Mouse (Mus musculus): ENCODE measurements at regions not wholly inside any gene's neighbourhood (a gene's known extent, or its start where the extent isn't known, plus 50 kb on each side); places are given as distances from the start of the nearest gene placed in this dataset.

DNA sequence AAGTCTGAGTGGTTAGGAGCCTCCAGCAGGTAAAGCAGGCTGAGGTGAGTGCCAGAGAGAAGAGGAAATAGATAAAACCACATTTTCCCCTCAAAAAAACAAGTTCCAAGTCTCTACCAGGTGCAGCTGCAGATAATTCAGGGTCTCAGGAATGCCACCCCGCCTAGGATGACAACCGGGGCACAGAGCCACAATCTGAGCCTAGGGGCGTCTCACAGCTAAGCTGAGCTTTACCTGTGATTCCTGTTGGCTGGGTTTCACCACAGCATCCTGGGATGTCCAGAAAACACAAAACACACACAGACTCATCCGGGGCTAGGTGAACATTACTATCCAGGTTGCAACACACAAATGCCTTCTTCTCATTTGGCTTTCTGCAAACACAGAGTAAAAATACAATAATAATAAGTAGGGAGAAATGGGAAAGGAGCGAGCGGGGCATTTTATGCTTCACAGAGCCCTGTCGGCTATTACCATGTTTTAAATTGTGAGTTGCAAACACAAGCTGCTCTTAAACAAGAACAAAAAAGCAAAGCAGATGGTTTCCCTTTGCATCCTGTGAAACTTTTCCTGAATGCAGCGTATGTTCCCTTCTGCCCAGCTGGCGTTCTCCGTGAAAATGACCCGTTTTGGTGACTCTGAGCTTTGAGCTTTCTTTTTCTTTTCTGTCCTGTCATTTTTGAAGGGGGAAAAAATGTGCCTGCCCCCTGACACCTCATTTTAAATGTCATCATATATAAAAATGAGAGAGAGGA is 330.3 kb downstream of the Cbln4 start:
- no peaks in the 10 kb centered on the region for H3K79me2 ChIP-seq (ENCODE audit: control insufficient read depth, insufficient read depth)
- H3K4me3 ChIP-seq = no peak overlapping the region
- TF ChIP-seq MYOD1 (IDR thresholded peaks at IDR 0.05; ENCODE audit: control insufficient read depth in 1 of 3, insufficient read length in 2 of 3, low read depth in 2 of 3) = no peak
- no peak for TF ChIP-seq MAX (IDR thresholded peaks at IDR 0.05; ENCODE audit: low read depth)
- no peak for TF ChIP-seq POLR2AphosphoS2 (IDR thresholded peaks at IDR 0.05; ENCODE audit: insufficient read length, low read depth)
- no peak for TF ChIP-seq E2F4 (IDR thresholded peaks at IDR 0.05; ENCODE audit: insufficient read depth)
- no peak for TF ChIP-seq TCF12 (IDR thresholded peaks at IDR 0.05; ENCODE audit: insufficient read depth, poor library complexity, severe bottlenecking)
- TF ChIP-seq TCF3 (IDR thresholded peaks at IDR 0.05; ENCODE audit: insufficient read length, low read depth) = no peak
- TF ChIP-seq REST (IDR thresholded peaks at IDR 0.05; ENCODE audit: insufficient read depth, insufficient read length) = no peak
- no peak for TF ChIP-seq POLR2A (IDR thresholded peaks at IDR 0.05; ENCODE audit: insufficient read length, low read depth)
- no peak for TF ChIP-seq USF1 (IDR thresholded peaks at IDR 0.05; ENCODE audit: low read depth)
- no peak for TF ChIP-seq CEBPB (IDR thresholded peaks at IDR 0.05; ENCODE audit: insufficient read depth, poor library complexity, severe bottlenecking)
- no peak for TF ChIP-seq SRF (IDR thresholded peaks at IDR 0.05; ENCODE audit: control insufficient read depth, insufficient read length, low read depth)
- no peak for TF ChIP-seq MYOG (IDR thresholded peaks at IDR 0.05; ENCODE audit: control insufficient read depth in 1 of 3, insufficient read depth in 1 of 3, insufficient read length in 2 of 3, low read depth in 2 of 3)
- no peaks in the 10 kb centered on the region for H3K27me3 ChIP-seq (ENCODE audit: control insufficient read depth, insufficient read depth, insufficient read length)
- H3K36me3 ChIP-seq (ENCODE audit: control insufficient read depth, insufficient read depth) = no peaks in the 10 kb centered on the region
- H3K4me2 ChIP-seq (ENCODE audit: low read depth) = no peak overlapping the region
- no peak overlapping the region for H3ac ChIP-seq (ENCODE audit: control insufficient read depth, insufficient read length)

DNA sequence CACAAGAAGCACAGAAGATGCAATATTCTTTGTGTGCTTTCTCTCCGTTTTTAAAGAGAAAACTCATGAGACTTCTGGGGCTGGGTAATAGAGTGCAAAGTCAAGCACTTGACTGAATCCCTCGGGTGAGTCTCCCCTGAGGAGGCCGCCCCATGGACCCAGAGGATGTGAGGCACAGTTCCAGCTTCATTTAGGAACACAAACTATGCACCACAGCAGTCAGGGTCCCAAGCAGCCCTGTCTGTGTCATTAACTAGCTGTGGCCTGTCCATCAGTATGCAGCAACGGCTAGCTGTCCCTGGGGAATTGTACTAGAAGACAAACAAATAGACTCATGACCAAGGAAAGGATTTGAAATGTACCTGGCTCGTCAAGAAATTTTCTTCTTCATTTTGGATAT is 349.7 kb downstream of the Cbln4 start:
- no peak for TF ChIP-seq MAX (IDR thresholded peaks at IDR 0.05; ENCODE audit: low read depth)
- no peak for TF ChIP-seq CEBPB (IDR thresholded peaks at IDR 0.05; ENCODE audit: insufficient read depth, poor library complexity, severe bottlenecking)
- no peak for TF ChIP-seq POLR2A (IDR thresholded peaks at IDR 0.05; ENCODE audit: insufficient read length, low read depth)
- TF ChIP-seq TCF3 (IDR thresholded peaks at IDR 0.05; ENCODE audit: insufficient read length, low read depth) = no peak
- no peak for TF ChIP-seq TCF12 (IDR thresholded peaks at IDR 0.05; ENCODE audit: insufficient read depth, poor library complexity, severe bottlenecking)
- no peak for TF ChIP-seq REST (IDR thresholded peaks at IDR 0.05; ENCODE audit: insufficient read depth, insufficient read length)

DNA sequence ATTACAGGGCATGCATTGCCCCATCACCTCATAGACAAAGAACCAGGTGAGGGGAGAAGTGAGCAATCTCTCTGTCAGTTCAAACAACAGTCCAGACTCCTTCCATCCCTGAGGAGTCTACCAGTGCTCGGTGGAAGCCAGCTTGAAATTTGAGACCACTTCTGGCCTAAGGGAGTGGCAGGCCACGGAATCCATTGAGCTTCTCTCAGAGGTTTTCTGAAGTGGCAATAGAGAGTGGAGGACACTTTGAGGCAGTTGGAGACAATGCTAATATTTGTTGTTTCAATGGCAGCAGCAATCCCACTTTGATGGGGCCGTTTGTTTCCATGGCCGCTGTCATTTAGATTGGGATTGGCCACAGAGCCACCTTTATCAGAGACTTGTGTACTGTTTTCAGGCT is 352.5 kb downstream of the Cbln4 start:
- Histone ChIP-seq H3K4me3 (no peak overlapping the region), H3K27me3 (ENCODE audit: control insufficient read depth, insufficient read depth, insufficient read length) (no peaks in the 10 kb centered on the region), H3K36me3 (ENCODE audit: control insufficient read depth, insufficient read depth) (no peaks in the 10 kb centered on the region), H3ac (ENCODE audit: control insufficient read depth, insufficient read length) (no peak overlapping the region), H3K79me2 (ENCODE audit: control insufficient read depth, insufficient read depth) (no peaks in the 10 kb centered on the region), H3K4me2 (ENCODE audit: low read depth) (no peak overlapping the region)
- TF ChIP-seq CEBPB (IDR thresholded peaks at IDR 0.05; ENCODE audit: insufficient read depth, poor library complexity, severe bottlenecking) (no peak), SRF (IDR thresholded peaks at IDR 0.05; ENCODE audit: control insufficient read depth, insufficient read length, low read depth) (no peak), REST (IDR thresholded peaks at IDR 0.05; ENCODE audit: insufficient read depth, insufficient read length) (no peak), USF1 (IDR thresholded peaks at IDR 0.05; ENCODE audit: low read depth) (no peak), E2F4 (IDR thresholded peaks at IDR 0.05; ENCODE audit: insufficient read depth) (no peak), POLR2AphosphoS2 (IDR thresholded peaks at IDR 0.05; ENCODE audit: insufficient read length, low read depth) (no peak), TCF12 (IDR thresholded peaks at IDR 0.05; ENCODE audit: insufficient read depth, poor library complexity, severe bottlenecking) (no peak), POLR2A (IDR thresholded peaks at IDR 0.05; ENCODE audit: insufficient read length, low read depth) (no peak), TCF3 (IDR thresholded peaks at IDR 0.05; ENCODE audit: insufficient read length, low read depth) (no peak), MAX (IDR thresholded peaks at IDR 0.05; ENCODE audit: low read depth) (no peak), MYOG (IDR thresholded peaks at IDR 0.05; ENCODE audit: control insufficient read depth in 1 of 3, insufficient read depth in 1 of 3, insufficient read length in 2 of 3, low read depth in 2 of 3) (no peak), MYOD1 (IDR thresholded peaks at IDR 0.05; ENCODE audit: control insufficient read depth in 1 of 3, insufficient read length in 2 of 3, low read depth in 2 of 3) (no peak)

More for the DNA sequence above, 349.7 kb downstream of the Cbln4 start:
- no peak overlapping the region for H3ac ChIP-seq (ENCODE audit: control insufficient read depth, insufficient read length)
- H3K27me3 ChIP-seq (ENCODE audit: control insufficient read depth, insufficient read depth, insufficient read length) = no peaks in the 10 kb centered on the region
- no peak overlapping the region for H3K4me3 ChIP-seq
- no peak overlapping the region for H3K4me2 ChIP-seq (ENCODE audit: low read depth)
- H3K36me3 ChIP-seq (ENCODE audit: control insufficient read depth, insufficient read depth) = no peaks in the 10 kb centered on the region
- H3K79me2 ChIP-seq (ENCODE audit: control insufficient read depth, insufficient read depth) = no peaks in the 10 kb centered on the region

DNA sequence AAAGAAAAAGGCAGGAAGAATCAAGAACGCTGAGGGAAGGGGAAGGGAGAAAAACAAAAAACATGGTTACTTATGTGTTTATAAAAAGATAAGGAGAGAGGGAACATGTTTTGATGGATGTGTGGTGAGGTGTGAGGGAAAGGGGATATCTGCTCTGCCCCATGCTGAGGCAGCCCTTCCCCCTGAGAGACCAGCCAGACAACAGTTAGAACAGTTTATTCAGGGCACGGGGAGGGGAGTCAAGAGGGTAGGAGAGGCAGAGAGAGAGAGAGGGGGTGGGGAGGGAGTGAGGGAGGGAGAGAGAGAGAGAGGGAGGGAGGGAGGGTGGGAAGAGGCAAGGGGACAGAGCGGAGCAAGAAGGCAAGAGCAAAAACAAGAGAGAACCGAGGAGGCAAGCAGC is 354.2 kb downstream of the Cbln4 start:
- H3K4me2 ChIP-seq (ENCODE audit: low read depth) = no peak overlapping the region
- no peaks in the 10 kb centered on the region for H3K36me3 ChIP-seq (ENCODE audit: control insufficient read depth, insufficient read depth)
- no peak overlapping the region for H3K4me3 ChIP-seq
- no peaks in the 10 kb centered on the region for H3K27me3 ChIP-seq (ENCODE audit: control insufficient read depth, insufficient read depth, insufficient read length)
- H3ac ChIP-seq (ENCODE audit: control insufficient read depth, insufficient read length) = no peak overlapping the region
- H3K79me2 ChIP-seq (ENCODE audit: control insufficient read depth, insufficient read depth) = no peaks in the 10 kb centered on the region
- TF ChIP-seq SRF (IDR thresholded peaks at IDR 0.05; ENCODE audit: control insufficient read depth, insufficient read length, low read depth) (no peak), POLR2A (IDR thresholded peaks at IDR 0.05; ENCODE audit: insufficient read length, low read depth) (no peak), REST (IDR thresholded peaks at IDR 0.05; ENCODE audit: insufficient read depth, insufficient read length) (no peak), POLR2AphosphoS2 (IDR thresholded peaks at IDR 0.05; ENCODE audit: insufficient read length, low read depth) (no peak), MAX (IDR thresholded peaks at IDR 0.05; ENCODE audit: low read depth) (no peak), USF1 (IDR thresholded peaks at IDR 0.05; ENCODE audit: low read depth) (no peak), TCF12 (IDR thresholded peaks at IDR 0.05; ENCODE audit: insufficient read depth, poor library complexity, severe bottlenecking) (no peak), CEBPB (IDR thresholded peaks at IDR 0.05; ENCODE audit: insufficient read depth, poor library complexity, severe bottlenecking) (no peak)

DNA sequence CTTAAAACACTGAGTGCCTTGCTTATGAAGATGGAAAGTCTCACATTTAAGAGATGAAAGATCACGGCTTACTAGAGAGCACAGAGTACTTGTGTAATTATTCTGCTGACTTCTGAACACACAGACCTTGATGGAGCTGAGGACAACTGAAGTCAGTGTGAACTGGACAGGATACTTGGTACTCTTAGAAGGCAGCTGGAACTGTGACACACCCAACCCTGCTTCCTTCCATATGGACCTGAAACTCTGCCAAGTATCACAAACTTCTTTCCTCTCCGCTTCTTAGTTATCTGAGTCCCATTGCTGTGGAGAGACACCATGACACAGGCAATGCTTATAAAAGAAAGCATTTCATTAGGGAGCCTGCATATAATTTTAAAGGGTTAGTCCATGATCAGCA is 365.3 kb downstream of the Cbln4 start:
- H3K4me2 ChIP-seq (ENCODE audit: low read depth) = no peak overlapping the region
- no peak overlapping the region for H3K4me3 ChIP-seq
- no peaks in the 10 kb centered on the region for H3K36me3 ChIP-seq (ENCODE audit: control insufficient read depth, insufficient read depth)
- no peak overlapping the region for H3ac ChIP-seq (ENCODE audit: control insufficient read depth, insufficient read length)
- H3K27me3 ChIP-seq (ENCODE audit: control insufficient read depth, insufficient read depth, insufficient read length) = no peaks in the 10 kb centered on the region
- no peak for TF ChIP-seq CEBPB (IDR thresholded peaks at IDR 0.05; ENCODE audit: insufficient read depth, poor library complexity, severe bottlenecking)
- TF ChIP-seq MAX (IDR thresholded peaks at IDR 0.05; ENCODE audit: low read depth) = no peak
- no peak for TF ChIP-seq MYOG (IDR thresholded peaks at IDR 0.05; ENCODE audit: control insufficient read depth in 1 of 3, insufficient read depth in 1 of 3, insufficient read length in 2 of 3, low read depth in 2 of 3)
- TF ChIP-seq REST (IDR thresholded peaks at IDR 0.05; ENCODE audit: insufficient read depth, insufficient read length) = no peak
- TF ChIP-seq POLR2AphosphoS2 (IDR thresholded peaks at IDR 0.05; ENCODE audit: insufficient read length, low read depth) = no peak
- no peak for TF ChIP-seq USF1 (IDR thresholded peaks at IDR 0.05; ENCODE audit: low read depth)
- no peak for TF ChIP-seq TCF3 (IDR thresholded peaks at IDR 0.05; ENCODE audit: insufficient read length, low read depth)
- no peak for TF ChIP-seq SRF (IDR thresholded peaks at IDR 0.05; ENCODE audit: control insufficient read depth, insufficient read length, low read depth)
- no peak for TF ChIP-seq E2F4 (IDR thresholded peaks at IDR 0.05; ENCODE audit: insufficient read depth)
- no peak for TF ChIP-seq MYOD1 (IDR thresholded peaks at IDR 0.05; ENCODE audit: control insufficient read depth in 1 of 3, insufficient read length in 2 of 3, low read depth in 2 of 3)
- no peaks in the 10 kb centered on the region for H3K79me2 ChIP-seq (ENCODE audit: control insufficient read depth, insufficient read depth)

All from myocyte (in vitro differentiated cells).